Mouse (Mus musculus): Measurements from ENCODE around the gene Lypd3.

GRCm38 (mm10) chr7:24612308-24612910, 23.9 kb upstream of the Lypd3 start:
- TF ChIP-seq POLR2A (IDR thresholded peaks at IDR 0.05; ENCODE audit: low read depth, low read length) (no peak), CTCF (IDR thresholded peaks at IDR 0.05; ENCODE audit: borderline replicate concordance, insufficient read depth, low read length) (no peak)

All from embryonic fibroblast, embryonic 13.5 days (primary cell).